Mouse (Mus musculus): ENCODE data around the gene Chst2. TPM values are rescaled to one million over a fixed set of nuclear protein-coding genes. Genes with fewer than 3 reads are reported as not detected.

Chst2 gene
- polyA plus RNA-seq, 1 experiment from 2014 or later = 26.7 TPM

DNA sequence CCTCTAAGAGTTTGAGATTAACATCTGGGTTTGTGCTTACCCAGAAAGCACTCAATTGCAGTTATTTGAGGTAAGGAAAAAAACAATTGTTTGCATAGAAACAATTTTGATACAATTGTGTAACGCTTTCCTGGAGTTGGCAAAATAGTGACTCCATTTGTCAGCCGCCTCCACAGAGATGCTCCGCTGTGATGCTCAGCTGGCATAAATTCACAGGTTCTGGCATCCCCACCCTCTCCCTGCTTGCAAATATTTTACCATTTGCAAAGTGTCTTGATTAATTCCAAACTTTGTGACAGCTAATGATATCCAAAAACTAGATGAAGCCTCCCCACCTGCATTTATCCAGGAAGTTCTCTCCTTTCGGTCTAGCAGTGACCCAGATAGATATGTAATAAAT, 5.5 kb upstream of the Chst2 start:
- Histone ChIP-seq H3K4me1 (ENCODE audit: control insufficient read depth, insufficient read depth, low read length) (peaks cover 4% of the 10 kb centered on the region; the same call in 1 of the 2 replicates), H3K36me3 (ENCODE audit: control insufficient read depth, insufficient read depth, low read length) (no peaks in the 10 kb centered on the region), H3K27me3 (ENCODE audit: control insufficient read depth, insufficient read depth, low read depth, low read length) (no peaks in the 10 kb centered on the region; the same call in 1 of the 2 replicates), H3K4me3 (ENCODE audit: low read depth, low read length) (no peak overlapping the region), H3K9me3 (replicated peaks; ENCODE audit: control insufficient read depth, low read length, poor library complexity, severe bottlenecking) (no peaks in the 10 kb centered on the region), H3K9ac (ENCODE audit: low read depth, low read length) (no peak overlapping the region), H3K27ac (ENCODE audit: low read length) (no peak overlapping the region), H3K4me2 (ENCODE audit: low read length) (no peak overlapping the region)
- WGBS = 94% methylated on average over 4 of the region's 4 CpGs
- ATAC-seq = no peak

DNA sequence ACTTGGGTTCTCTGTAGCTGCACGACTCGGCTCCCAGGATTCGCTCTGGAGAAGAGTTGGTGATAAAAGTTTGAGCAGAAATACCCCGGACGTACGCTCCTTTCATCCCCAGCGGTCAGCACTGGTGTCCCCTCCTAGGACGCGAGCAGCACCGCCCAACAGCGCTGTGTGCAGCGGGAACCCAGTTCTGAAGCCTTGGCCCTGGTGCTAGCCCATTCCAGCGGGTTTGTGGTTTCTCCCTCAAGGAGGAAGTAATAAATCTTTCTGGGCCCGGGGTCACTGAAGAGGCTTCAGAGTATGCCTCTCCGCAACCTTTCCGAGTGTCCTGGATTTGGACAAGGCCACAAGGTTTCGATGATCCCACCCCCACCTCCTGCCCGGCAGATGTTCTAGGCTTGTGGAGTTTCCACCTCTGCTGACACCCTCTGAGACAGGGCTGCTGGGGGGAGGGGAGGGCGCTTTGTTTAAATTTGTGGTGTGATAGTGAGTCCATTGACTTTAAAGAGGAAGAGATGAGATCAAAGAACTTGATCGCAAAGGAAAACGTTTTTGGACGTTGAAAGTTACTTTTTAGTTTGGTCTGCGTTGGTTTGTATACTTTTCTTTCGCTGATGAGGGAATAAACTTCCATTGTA, 1.2 kb upstream of the Chst2 start:
- Histone ChIP-seq H3K36me3 (ENCODE audit: control insufficient read depth, insufficient read depth, low read length) (no peaks in the 10 kb centered on the region), H3K4me3 (ENCODE audit: low read depth, low read length) (peak overlapping the region; percentile 91), H3K9ac (ENCODE audit: low read depth, low read length) (peak overlapping the region; percentile 83), H3K27me3 (ENCODE audit: control insufficient read depth, insufficient read depth, low read depth, low read length) (no peaks in the 10 kb centered on the region; the same call in 1 of the 2 replicates), H3K4me1 (ENCODE audit: control insufficient read depth, insufficient read depth, low read length) (peaks cover 19% of the 10 kb centered on the region), H3K27ac (ENCODE audit: low read length) (peak overlapping the region; percentile 90), H3K9me3 (replicated peaks; ENCODE audit: control insufficient read depth, low read length, poor library complexity, severe bottlenecking) (no peaks in the 10 kb centered on the region), H3K4me2 (ENCODE audit: low read length) (peak overlapping the region; percentile 86)
- ATAC-seq = peak; percentile 40
- under 1% methylated on average over 24 of the region's 24 CpGs for WGBS

DNA sequence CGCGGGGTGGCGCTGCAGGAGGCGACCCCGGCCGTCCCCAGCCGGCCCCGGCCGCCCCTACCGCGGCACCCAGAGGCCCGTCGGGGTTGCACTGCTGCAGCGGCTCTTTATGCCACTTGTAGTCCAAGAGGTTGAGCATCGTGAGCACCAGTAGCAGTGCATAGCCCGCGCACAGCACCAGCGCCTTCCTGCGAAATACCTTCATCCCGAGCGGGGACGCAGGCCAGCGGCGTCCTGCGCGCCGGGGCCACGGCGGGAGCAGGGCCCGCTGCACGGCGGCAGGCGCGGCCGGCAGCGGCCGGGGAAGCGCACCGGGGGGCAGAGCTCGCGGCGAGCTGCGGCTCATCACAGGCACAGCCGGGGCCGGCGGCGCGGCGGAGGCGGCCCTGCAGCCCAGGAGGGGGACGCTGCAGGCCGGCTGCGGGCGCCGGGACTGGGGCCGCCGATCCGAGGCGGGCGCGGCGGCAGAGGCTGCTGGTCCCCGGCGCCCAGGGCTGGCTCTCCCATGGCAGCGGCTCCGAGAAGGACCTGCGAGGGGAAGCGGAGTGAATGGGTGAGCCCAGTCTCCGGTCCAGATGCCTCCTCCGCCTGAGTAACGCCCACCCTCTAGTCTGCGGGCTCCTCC, 464 bp downstream of the Chst2 start:
- Histone ChIP-seq H3K9me3 (replicated peaks; ENCODE audit: control insufficient read depth, low read length, poor library complexity, severe bottlenecking) (no peaks in the 10 kb centered on the region), H3K36me3 (ENCODE audit: control insufficient read depth, insufficient read depth, low read length) (no peaks in the 10 kb centered on the region), H3K27ac (ENCODE audit: low read length) (peak overlapping the region; percentile 90), H3K27me3 (ENCODE audit: control insufficient read depth, insufficient read depth, low read depth, low read length) (no peaks in the 10 kb centered on the region; the same call in 1 of the 2 replicates), H3K4me2 (ENCODE audit: low read length) (peak overlapping the region; percentile 86), H3K9ac (ENCODE audit: low read depth, low read length) (peak overlapping the region; percentile 83), H3K4me3 (ENCODE audit: low read depth, low read length) (peak overlapping the region; percentile 91), H3K4me1 (ENCODE audit: control insufficient read depth, insufficient read depth, low read length) (peaks cover 26% of the 10 kb centered on the region)
- WGBS = under 1% methylated on average over 50 of the region's 72 CpGs
- ATAC-seq = peak; percentile 34

DNA sequence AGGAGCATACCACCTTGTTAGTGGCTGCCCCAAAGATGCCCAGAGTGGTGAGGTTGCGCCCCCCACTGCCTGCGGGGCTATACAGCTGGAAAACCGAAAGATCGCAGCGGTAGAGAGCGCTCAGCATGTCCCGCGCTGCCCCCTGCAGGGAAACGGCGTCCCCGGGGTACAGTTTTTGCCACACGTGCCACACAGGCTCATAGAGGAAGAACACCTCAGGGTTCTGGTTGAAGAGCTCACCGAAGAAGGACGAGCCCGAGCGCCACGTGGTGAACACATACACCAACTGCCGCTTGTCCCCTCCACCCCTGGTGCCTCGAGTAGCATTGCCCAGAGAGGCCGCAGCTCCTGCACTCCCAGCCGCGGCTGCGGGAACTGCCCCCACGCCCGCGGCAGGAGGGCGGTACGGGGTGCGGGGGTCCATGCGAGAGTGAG, 994 bp downstream of the Chst2 start:
- no peaks in the 10 kb centered on the region for H3K36me3 ChIP-seq (ENCODE audit: control insufficient read depth, insufficient read depth, low read length)
- peak overlapping the region; percentile 91 for H3K4me3 ChIP-seq (ENCODE audit: low read depth, low read length)
- H3K4me2 ChIP-seq (ENCODE audit: low read length) = peak overlapping the region; percentile 86
- H3K9ac ChIP-seq (ENCODE audit: low read depth, low read length) = peak overlapping the region; percentile 83
- peak; percentile 50 for ATAC-seq
- H3K27ac ChIP-seq (ENCODE audit: low read length) = peak overlapping the region; percentile 90
- no peaks in the 10 kb centered on the region; the same call in 1 of the 2 replicates for H3K27me3 ChIP-seq (ENCODE audit: control insufficient read depth, insufficient read depth, low read depth, low read length)
- peaks cover 26% of the 10 kb centered on the region for H3K4me1 ChIP-seq (ENCODE audit: control insufficient read depth, insufficient read depth, low read length)
- no peaks in the 10 kb centered on the region for H3K9me3 ChIP-seq (replicated peaks; ENCODE audit: control insufficient read depth, low read length, poor library complexity, severe bottlenecking)
- 2% methylated on average over 24 of the region's 30 CpGs for WGBS

DNA sequence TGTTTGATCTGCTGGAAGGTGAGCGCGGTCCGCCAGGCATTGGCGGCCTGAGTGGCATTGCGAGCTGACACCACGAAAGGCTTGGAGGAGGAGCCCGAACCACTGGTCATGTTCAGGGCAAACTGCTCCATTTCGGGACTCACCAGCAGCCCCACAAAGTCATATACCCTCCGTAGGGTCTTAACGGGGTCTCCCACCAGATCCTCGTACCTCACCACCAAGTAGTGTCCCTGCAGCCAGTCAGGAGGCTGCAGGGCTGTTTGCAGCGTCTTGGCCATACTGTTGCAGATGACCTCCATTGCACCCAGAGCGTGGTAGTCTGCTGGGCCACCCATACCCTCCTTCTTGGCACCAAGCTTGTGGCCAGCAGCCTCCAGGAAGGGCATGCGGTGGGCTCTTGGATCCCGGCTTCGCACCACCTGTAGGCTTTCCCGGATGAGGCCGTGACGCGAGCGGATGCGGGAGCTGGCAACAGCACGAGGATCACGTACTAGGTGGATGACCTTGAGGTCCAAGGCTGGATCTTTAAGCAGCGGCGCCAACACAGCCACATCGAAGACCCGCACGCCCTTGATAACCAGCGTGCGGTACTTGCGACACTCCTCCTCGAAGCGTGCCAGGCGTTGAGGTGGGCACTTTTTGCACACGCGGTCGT, 1.6 kb downstream of the Chst2 start:
- peak overlapping the region; percentile 91 for H3K4me3 ChIP-seq (ENCODE audit: low read depth, low read length)
- H3K4me2 ChIP-seq (ENCODE audit: low read length) = peak overlapping the region; percentile 86
- H3K9ac ChIP-seq (ENCODE audit: low read depth, low read length) = peak overlapping the region; percentile 83
- no peak for ATAC-seq
- H3K27ac ChIP-seq (ENCODE audit: low read length) = no peak overlapping the region; the same call in 1 of the 2 replicates
- no peaks in the 10 kb centered on the region; the same call in 1 of the 2 replicates for H3K27me3 ChIP-seq (ENCODE audit: control insufficient read depth, insufficient read depth, low read depth, low read length)
- no peaks in the 10 kb centered on the region for H3K36me3 ChIP-seq (ENCODE audit: control insufficient read depth, insufficient read depth, low read length)
- WGBS = 70% methylated on average over 38 of the region's 38 CpGs
- no peaks in the 10 kb centered on the region for H3K9me3 ChIP-seq (replicated peaks; ENCODE audit: control insufficient read depth, low read length, poor library complexity, severe bottlenecking)
- peaks cover 26% of the 10 kb centered on the region for H3K4me1 ChIP-seq (ENCODE audit: control insufficient read depth, insufficient read depth, low read length)

DNA sequence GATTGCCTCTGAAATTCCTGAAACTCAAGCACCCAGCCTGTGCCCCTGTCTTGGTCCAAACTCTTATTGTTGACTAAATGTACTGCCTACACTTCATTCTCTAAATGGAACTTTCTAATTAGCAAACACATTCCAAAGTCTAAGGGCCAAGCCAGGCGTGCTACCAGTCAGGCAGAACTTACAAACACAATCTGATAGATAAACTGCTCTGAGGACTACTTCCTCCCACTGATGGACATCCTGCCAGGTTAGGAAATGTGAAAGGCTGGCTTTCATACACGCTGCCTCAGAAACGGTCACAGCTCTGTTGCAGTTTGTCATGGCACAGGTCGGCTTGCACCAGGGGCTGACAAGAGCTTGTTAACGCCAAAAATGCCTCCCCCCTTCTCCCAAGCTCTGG, 4.8 kb downstream of the Chst2 start:
- Histone ChIP-seq H3K27me3 (ENCODE audit: control insufficient read depth, insufficient read depth, low read depth, low read length) (no peaks in the 10 kb centered on the region), H3K9ac (ENCODE audit: low read depth, low read length) (no peak overlapping the region), H3K27ac (ENCODE audit: low read length) (no peak overlapping the region), H3K4me2 (ENCODE audit: low read length) (peak overlapping the region; percentile 19; the same call in 1 of the 2 replicates), H3K4me1 (ENCODE audit: control insufficient read depth, insufficient read depth, low read length) (peaks cover 22% of the 10 kb centered on the region), H3K9me3 (replicated peaks; ENCODE audit: control insufficient read depth, low read length, poor library complexity, severe bottlenecking) (no peaks in the 10 kb centered on the region), H3K36me3 (ENCODE audit: control insufficient read depth, insufficient read depth, low read length) (no peaks in the 10 kb centered on the region), H3K4me3 (ENCODE audit: low read depth, low read length) (no peak overlapping the region)
- ATAC-seq = no peak
- 56% methylated on average over 5 of the region's 5 CpGs for WGBS

DNA sequence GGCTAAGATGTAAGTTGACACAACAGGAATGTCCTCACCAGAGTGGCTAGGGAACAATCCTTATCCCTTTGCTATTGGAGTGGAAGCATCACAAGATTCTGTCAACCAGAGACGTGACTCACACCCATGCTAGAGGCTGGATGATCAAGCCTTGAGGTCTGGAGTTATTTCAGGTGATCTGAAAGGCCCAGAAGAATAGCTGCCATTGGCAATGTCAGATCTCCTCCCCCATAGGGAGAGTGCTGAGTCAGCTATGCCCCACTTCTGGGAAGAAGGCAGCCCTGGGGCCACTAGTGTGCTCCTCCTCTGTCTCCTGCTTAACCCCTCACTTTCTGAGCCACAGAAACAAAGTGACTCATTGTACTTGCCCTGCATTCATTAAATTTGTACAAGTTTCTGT, 14.5 kb downstream of the Chst2 start:
- WGBS = 72% methylated on average over 1 of the region's 1 CpGs
- no peaks in the 10 kb centered on the region for H3K36me3 ChIP-seq (ENCODE audit: control insufficient read depth, insufficient read depth, low read length)
- 0 out of 2 replicates have a peak, but pooled peaks have one; percentile 42 for ATAC-seq
- no peak overlapping the region for H3K27ac ChIP-seq (ENCODE audit: low read length)
- no peak overlapping the region for H3K4me3 ChIP-seq (ENCODE audit: low read depth, low read length)
- H3K4me2 ChIP-seq (ENCODE audit: low read length) = no peak overlapping the region
- no peak overlapping the region for H3K9ac ChIP-seq (ENCODE audit: low read depth, low read length)
- H3K27me3 ChIP-seq (ENCODE audit: control insufficient read depth, insufficient read depth, low read depth, low read length) = no peaks in the 10 kb centered on the region
- no peaks in the 10 kb centered on the region for H3K4me1 ChIP-seq (ENCODE audit: control insufficient read depth, insufficient read depth, low read length)
- no peaks in the 10 kb centered on the region for H3K9me3 ChIP-seq (replicated peaks; ENCODE audit: control insufficient read depth, low read length, poor library complexity, severe bottlenecking)

DNA sequence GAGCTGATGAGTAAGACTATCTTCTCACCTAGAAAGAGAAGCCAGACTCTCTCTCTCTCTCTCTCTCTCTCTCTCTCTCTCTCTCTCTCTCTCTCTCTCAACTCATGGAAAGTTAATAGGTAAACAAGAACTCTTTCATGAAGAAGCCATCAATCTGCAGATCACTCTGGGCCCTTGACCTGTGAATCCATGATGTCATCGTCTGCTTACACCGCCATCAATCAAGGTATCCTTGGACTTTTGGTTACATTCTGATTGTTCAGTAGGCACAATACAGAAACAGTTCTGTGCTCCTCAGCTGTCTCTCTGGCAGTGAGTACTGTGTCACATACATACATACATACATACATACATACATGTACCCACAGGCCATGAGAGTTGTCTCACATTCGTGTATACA, 16.6 kb downstream of the Chst2 start:
- Histone ChIP-seq H3K4me3 (ENCODE audit: low read depth, low read length) (no peak overlapping the region), H3K27ac (ENCODE audit: low read length) (no peak overlapping the region), H3K27me3 (ENCODE audit: control insufficient read depth, insufficient read depth, low read depth, low read length) (no peaks in the 10 kb centered on the region), H3K36me3 (ENCODE audit: control insufficient read depth, insufficient read depth, low read length) (no peaks in the 10 kb centered on the region), H3K9me3 (replicated peaks; ENCODE audit: control insufficient read depth, low read length, poor library complexity, severe bottlenecking) (no peaks in the 10 kb centered on the region), H3K9ac (ENCODE audit: low read depth, low read length) (no peak overlapping the region), H3K4me2 (ENCODE audit: low read length) (no peak overlapping the region), H3K4me1 (ENCODE audit: control insufficient read depth, insufficient read depth, low read length) (no peaks in the 10 kb centered on the region)
- 96% methylated on average over 3 of the region's 3 CpGs for WGBS
- no peak for ATAC-seq

DNA sequence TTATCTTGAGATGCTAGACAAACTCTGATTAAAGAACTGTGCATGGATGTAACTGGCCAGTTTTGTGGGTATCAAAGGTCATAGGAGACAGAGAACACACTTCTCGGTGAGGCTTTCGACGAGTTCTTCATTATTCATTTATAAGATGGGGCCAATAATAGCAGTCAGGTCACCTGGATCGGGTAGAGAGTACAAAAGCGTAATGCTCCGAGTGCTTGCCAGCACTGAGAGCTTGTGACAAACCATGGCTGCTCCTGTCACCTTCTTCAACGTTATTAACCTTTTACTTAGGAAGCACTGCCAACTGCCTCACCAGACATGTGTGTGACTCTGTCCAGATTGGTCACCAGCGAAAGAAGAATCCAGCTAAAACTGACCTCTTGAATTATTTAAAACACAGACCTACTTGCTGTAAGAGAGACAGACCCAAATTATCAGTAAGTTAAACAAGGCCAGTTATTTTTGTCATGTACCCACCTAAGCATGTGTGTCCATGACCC, 18.6 kb downstream of the Chst2 start:
- H3K4me2 ChIP-seq (ENCODE audit: low read length) = no peak overlapping the region
- H3K27ac ChIP-seq (ENCODE audit: low read length) = no peak overlapping the region
- H3K9ac ChIP-seq (ENCODE audit: low read depth, low read length) = no peak overlapping the region
- no peak for ATAC-seq
- H3K4me3 ChIP-seq (ENCODE audit: low read depth, low read length) = no peak overlapping the region
- 77% methylated on average over 8 of the region's 8 CpGs for WGBS
- H3K27me3 ChIP-seq (ENCODE audit: control insufficient read depth, insufficient read depth, low read depth, low read length) = no peaks in the 10 kb centered on the region
- H3K36me3 ChIP-seq (ENCODE audit: control insufficient read depth, insufficient read depth, low read length) = no peaks in the 10 kb centered on the region
- H3K4me1 ChIP-seq (ENCODE audit: control insufficient read depth, insufficient read depth, low read length) = no peaks in the 10 kb centered on the region
- H3K9me3 ChIP-seq (replicated peaks; ENCODE audit: control insufficient read depth, low read length, poor library complexity, severe bottlenecking) = no peaks in the 10 kb centered on the region

Data from midbrain, embryonic 16.5 days (tissue).